Mouse (Mus musculus) MEL (cell line): ENCODE measurements around the gene Tifab. TPM values are rescaled to one million over a fixed set of nuclear protein-coding genes. Genes with fewer than 3 reads are reported as not detected.

ENCODE experiments used
- DNase-seq: peaks from one replicate; pipeline ENCODE4 v3.0.0; 2011; ENCODE audit warnings: low read depth, low spot score
- H3K27ac ChIP-seq: 2 replicates; pipeline ENCODE4 v1.5.1; 2012; ENCODE audit warnings: low read depth, mild to moderate bottlenecking, control low read depth, low read length, moderate library complexity; ENCODE audit not compliant: control insufficient read depth
- H3K27me3 ChIP-seq, 2 experiments: fragments of 150-350 bp in 1 of 2; sonication (generic) in 1 of 2; 2 replicates each; pipeline ENCODE4 v1.6.1; 2012; ENCODE audit warnings: low read length in 2 of 2, mild to moderate bottlenecking in 2 of 2, improper control_type of control experiment in 1 of 2, moderate library complexity in 1 of 2; ENCODE audit not compliant: insufficient read depth in 2 of 2, control insufficient read depth in 1 of 2
- H3K36me3 ChIP-seq, 2 experiments: 2 replicates each; pipeline ENCODE4 v1.6.1; 2012 to 2014; ENCODE audit warnings: low read length in 2 of 2, improper control_type of control experiment in 1 of 2, inconsistent platforms in 1 of 2, mild to moderate bottlenecking in 1 of 2; ENCODE audit not compliant: insufficient read depth in 2 of 2, control insufficient read depth in 1 of 2
- H3K4me1 ChIP-seq, 2 experiments: fragments of 150-350 bp in 1 of 2; sonication (generic) in 1 of 2; 2 replicates each; pipeline ENCODE4 v1.6.1; 2012; ENCODE audit warnings: low read length in 2 of 2, improper control_type of control experiment in 1 of 2, mild to moderate bottlenecking in 1 of 2; ENCODE audit not compliant: insufficient read depth in 2 of 2, control insufficient read depth in 1 of 2
- H3K4me3 ChIP-seq, 2 experiments: fragments of 150-350 bp in 1 of 2; sonication (generic) in 1 of 2; 2 replicates each; pipeline ENCODE4 v1.5.1; 2012; ENCODE audit warnings: low read depth in 2 of 2, low read length in 2 of 2, mild to moderate bottlenecking in 2 of 2, moderate library complexity in 2 of 2, control low read depth in 1 of 2, improper control_type of control experiment in 1 of 2; ENCODE audit not compliant: control insufficient read depth in 1 of 2, insufficient read depth in 1 of 2
- H3K79me2 ChIP-seq: 2 replicates; pipeline ENCODE4 v1.6.1; 2012; ENCODE audit warnings: mild to moderate bottlenecking, low read length, moderate library complexity; ENCODE audit not compliant: control insufficient read depth, poor library complexity, insufficient read depth
- H3K9ac ChIP-seq: 2 replicates; pipeline ENCODE4 v1.6.1; 2012; ENCODE audit warnings: low read depth, mild to moderate bottlenecking, control low read depth, low read length, moderate library complexity; ENCODE audit not compliant: control insufficient read depth, poor library complexity, severe bottlenecking
- H3K9me3 ChIP-seq: fragments of 150-350 bp; sonication (generic); replicated peaks from 2 replicates; pipeline ENCODE4 v1.6.1; 2012; ENCODE audit warnings: mild to moderate bottlenecking, low read length, improper control_type of control experiment, moderate library complexity; ENCODE audit not compliant: insufficient read depth
- CHD1 ChIP-seq: IDR thresholded peaks from 2 replicates; pipeline ENCODE4 v1.6.1; 2012; ENCODE audit warnings: low read depth, mild to moderate bottlenecking, inconsistent platforms, low read length, improper control_type of control experiment
- E2F4 ChIP-seq: IDR thresholded peaks from 2 replicates; pipeline ENCODE4 v1.6.1; 2011; ENCODE audit warnings: low read depth, low read length, improper control_type of control experiment, borderline replicate concordance
- ELF1 ChIP-seq: IDR thresholded peaks from 2 replicates; pipeline ENCODE4 v1.6.1; 2014; ENCODE audit warnings: low read depth, mild to moderate bottlenecking, inconsistent platforms, low read length, improper control_type of control experiment, moderate library complexity
- EP300 ChIP-seq, 2 experiments: IDR thresholded peaks; 2 replicates each; pipeline ENCODE4 v1.6.1; 2011; ENCODE audit warnings: improper control_type of control experiment in 2 of 2, low read length in 2 of 2, low read depth in 1 of 2, mild to moderate bottlenecking in 1 of 2
- ETS1 ChIP-seq: IDR thresholded peaks from 2 replicates; pipeline ENCODE4 v1.6.1; 2012; ENCODE audit warnings: low read depth, mild to moderate bottlenecking, inconsistent platforms, low read length, improper control_type of control experiment, moderate library complexity
- GABPA ChIP-seq: IDR thresholded peaks from 2 replicates; pipeline ENCODE4 v1.6.1; 2012; ENCODE audit warnings: low read depth, mild to moderate bottlenecking, inconsistent platforms, low read length, improper control_type of control experiment, moderate library complexity
- HCFC1 ChIP-seq: IDR thresholded peaks from 2 replicates; pipeline ENCODE4 v1.6.1; 2012; ENCODE audit warnings: low read depth, mild to moderate bottlenecking, inconsistent platforms, low read length, improper control_type of control experiment, moderate library complexity
- JUND ChIP-seq: IDR thresholded peaks from 2 replicates; pipeline ENCODE4 v1.6.1; 2011; ENCODE audit warnings: low read depth, mild to moderate bottlenecking, improper control_type of control experiment, low read length
- KAT2A ChIP-seq: conservative IDR thresholded peaks from 2 replicates; pipeline ENCODE4 v1.6.1; 2012; ENCODE audit warnings: low read depth, low read length, improper control_type of control experiment, inconsistent platforms
- MAX ChIP-seq: IDR thresholded peaks from 2 replicates; pipeline ENCODE4 v1.6.1; 2011; ENCODE audit warnings: low read length, improper control_type of control experiment
- MEF2A ChIP-seq: IDR thresholded peaks from 2 replicates; pipeline ENCODE4 v1.6.1; 2014; ENCODE audit warnings: low read depth, mild to moderate bottlenecking, inconsistent platforms, low read length, improper control_type of control experiment; ENCODE audit not compliant: poor library complexity, insufficient replicate concordance, severe bottlenecking; ENCODE audit errors: extremely low read depth
- MXI1 ChIP-seq: IDR thresholded peaks from 2 replicates; pipeline ENCODE4 v1.6.1; 2011; ENCODE audit warnings: mild to moderate bottlenecking, low read depth, low read length, improper control_type of control experiment
- MYB ChIP-seq: IDR thresholded peaks from 2 replicates; pipeline ENCODE4 v1.6.1; 2011; ENCODE audit warnings: mild to moderate bottlenecking, low read depth, low read length, improper control_type of control experiment
- MYC ChIP-seq: IDR thresholded peaks from 2 replicates; pipeline ENCODE4 v1.6.1; 2011; ENCODE audit warnings: low read depth, mild to moderate bottlenecking, low read length, improper control_type of control experiment, moderate library complexity
- NELFE ChIP-seq: IDR thresholded peaks from 2 replicates; pipeline ENCODE4 v1.6.1; 2011; ENCODE audit warnings: low read depth, low read length, improper control_type of control experiment
- POLR2AphosphoS5 ChIP-seq: IDR thresholded peaks from 2 replicates; pipeline ENCODE4 v1.6.1; 2012; ENCODE audit warnings: low read depth, borderline replicate concordance, mild to moderate bottlenecking, inconsistent platforms, low read length, moderate library complexity, mixed read lengths
- RAD21 ChIP-seq: IDR thresholded peaks from 2 replicates; pipeline ENCODE4 v1.6.1; 2011; ENCODE audit warnings: mild to moderate bottlenecking, low read depth, low read length, improper control_type of control experiment
- SMC3 ChIP-seq: IDR thresholded peaks from 2 replicates; pipeline ENCODE4 v1.6.1; 2011; ENCODE audit warnings: low read depth, low read length, improper control_type of control experiment
- TCF12 ChIP-seq: IDR thresholded peaks from 2 replicates; pipeline ENCODE4 v1.6.1; 2014; ENCODE audit warnings: low read depth, mild to moderate bottlenecking, inconsistent platforms, low read length, improper control_type of control experiment, moderate library complexity
- UBTF ChIP-seq: IDR thresholded peaks from 2 replicates; pipeline ENCODE4 v1.6.1; 2012; ENCODE audit warnings: low read depth, mild to moderate bottlenecking, inconsistent platforms, low read length, improper control_type of control experiment, moderate library complexity, borderline replicate concordance; ENCODE audit not compliant: insufficient read depth
- USF1 ChIP-seq: IDR thresholded peaks from 2 replicates; pipeline ENCODE4 v1.6.1; 2014; ENCODE audit warnings: low read depth, mild to moderate bottlenecking, inconsistent platforms, low read length, improper control_type of control experiment, moderate library complexity
- USF2 ChIP-seq, 2 experiments: IDR thresholded peaks; 2 replicates each; pipeline ENCODE4 v1.6.1; 2011 to 2012; ENCODE audit warnings: improper control_type of control experiment in 2 of 2, low read length in 2 of 2, borderline replicate concordance in 1 of 2, inconsistent platforms in 1 of 2, low read depth in 1 of 2, mild to moderate bottlenecking in 1 of 2; ENCODE audit not compliant: insufficient read depth in 1 of 2
- ZC3H11A ChIP-seq: IDR thresholded peaks from 2 replicates; pipeline ENCODE4 v1.6.1; 2012; ENCODE audit warnings: low read depth, mild to moderate bottlenecking, inconsistent platforms, low read length, improper control_type of control experiment
- ZKSCAN1 ChIP-seq: IDR thresholded peaks from 2 replicates; pipeline ENCODE4 v1.6.1; 2012; ENCODE audit warnings: low read depth, mild to moderate bottlenecking, inconsistent platforms, low read length, improper control_type of control experiment, moderate library complexity
- ZMIZ1 ChIP-seq: IDR thresholded peaks from 2 replicates; pipeline ENCODE4 v1.6.1; 2012; ENCODE audit warnings: low read depth, mild to moderate bottlenecking, inconsistent platforms, low read length, improper control_type of control experiment, moderate library complexity
- ZNF384 ChIP-seq: IDR thresholded peaks from 2 replicates; pipeline ENCODE4 v1.6.1; 2012; ENCODE audit warnings: low read depth, mild to moderate bottlenecking, inconsistent platforms, low read length, improper control_type of control experiment
- polyA plus RNA-seq, 2 experiments: library from polyadenylated mRNA; stranded (reverse) in 1 of 2; unstranded in 1 of 2; fragments of >175 nt in 1 of 2; fragments of >200 nt in 1 of 2; gene quantifications; 2 replicates each; pipeline versions ENCODE4 v1.2.1 to v1.2.4; 2012; ENCODE audit warnings: low replicate concordance in 2 of 2, low read depth in 1 of 2; ENCODE audit not compliant: insufficient read length in 2 of 2, insufficient read depth in 1 of 2, missing spikeins in 1 of 2
- total RNA-seq: library from RNA; depleted of rRNA; stranded (reverse); fragments of 300-350 nt; gene quantifications from 2 replicates; pipeline ENCODE4 v1.2.3, GENCODE M21; 2012

Tifab gene
- total and polyA plus RNA-seq, 3 experiments: not detected

DNA sequence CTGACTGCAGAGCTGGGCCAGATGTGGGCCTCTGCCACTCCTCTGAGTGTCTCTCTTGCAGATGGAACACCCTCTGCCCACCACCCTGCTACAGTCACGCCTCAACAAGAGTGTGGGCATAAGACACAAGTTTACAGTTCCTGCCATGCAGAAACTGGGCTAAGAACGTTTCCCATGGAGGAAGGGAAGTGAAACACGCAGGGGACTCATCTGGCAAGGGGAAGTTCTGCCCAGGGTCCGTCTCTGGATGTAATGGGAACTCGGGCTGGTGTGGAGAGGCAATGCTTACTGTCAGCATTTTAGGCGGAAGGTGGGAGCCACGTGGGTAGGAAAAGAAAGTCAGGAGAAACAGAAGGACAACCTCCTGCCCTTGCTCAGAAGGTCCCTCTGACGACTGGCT lies 2.7 kb upstream of the Tifab start:
- TF ChIP-seq USF2 (IDR thresholded peaks at IDR 0.05; ENCODE audit: borderline replicate concordance in 1 of 2, insufficient read depth in 1 of 2, low read depth in 1 of 2, low read length in 2 of 2) (no peak), NELFE (no peak), JUND (no peak), ZMIZ1 (no peak), ELF1 (no peak), MAX (no peak), ZNF384 (no peak)
- no peaks in the 10 kb centered on the region for H3K9me3 ChIP-seq
- no peak for DNase-seq
- no peaks in the 10 kb centered on the region for H3K27me3 ChIP-seq
- H3K27ac ChIP-seq: no peak overlapping the region
- no peak overlapping the region for H3K9ac ChIP-seq
- no peaks in the 10 kb centered on the region for H3K36me3 ChIP-seq
- H3K79me2 ChIP-seq: no peaks in the 10 kb centered on the region
- no peak overlapping the region for H3K4me3 ChIP-seq
- no peaks in the 10 kb centered on the region for H3K4me1 ChIP-seq

DNA sequence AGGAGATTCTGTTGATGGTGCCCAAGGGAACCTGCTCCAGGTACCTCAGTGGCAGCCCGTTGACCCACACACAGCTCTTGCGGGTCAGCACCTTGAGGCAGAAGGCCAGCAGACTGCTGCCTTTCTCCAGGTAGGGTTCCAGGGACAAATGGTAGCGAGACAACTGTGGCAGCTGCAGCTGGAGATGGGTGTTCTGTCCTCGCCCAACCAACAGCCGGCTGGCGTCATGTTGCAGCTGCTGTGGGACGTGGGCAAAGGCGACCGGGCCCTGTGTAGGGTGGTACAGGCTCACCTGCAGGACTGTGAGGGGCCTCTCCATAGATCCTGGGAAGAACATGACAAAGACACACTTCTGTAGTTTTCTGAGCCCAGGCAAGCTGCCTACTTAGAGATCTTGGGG lies 2.4 kb downstream of the Tifab start:
- TF ChIP-seq NELFE: no peak
- TF ChIP-seq MYB: no peak
- no peak for TF ChIP-seq CHD1
- no peak for TF ChIP-seq UBTF
- TF ChIP-seq ELF1: no peak
- TF ChIP-seq TCF12: no peak
- TF ChIP-seq JUND: no peak

DNA sequence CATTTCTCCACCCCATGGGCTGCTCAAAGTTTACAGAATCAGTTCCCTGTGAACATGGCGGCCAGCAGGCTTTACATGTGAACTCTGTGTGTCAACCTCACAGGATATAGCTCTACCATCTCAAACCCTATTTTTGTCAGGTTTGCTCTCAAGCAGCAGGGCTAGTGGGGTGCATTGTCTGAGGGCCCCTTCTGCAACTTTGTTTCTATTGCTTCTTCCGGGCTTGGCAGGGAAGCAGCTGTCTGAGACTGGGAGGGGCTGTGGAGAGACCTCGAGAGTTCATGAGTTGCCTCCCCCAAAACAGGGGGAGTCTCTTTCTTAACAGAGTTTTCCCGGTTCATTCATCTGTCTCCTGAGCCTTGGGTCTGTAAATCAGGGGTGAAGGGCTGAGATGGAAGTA lies 2.8 kb downstream of the Tifab start:
- Histone ChIP-seq H3K27ac (no peak overlapping the region), H3K4me1 (no peaks in the 10 kb centered on the region), H3K27me3 (no peaks in the 10 kb centered on the region), H3K79me2 (no peaks in the 10 kb centered on the region), H3K36me3 (no peaks in the 10 kb centered on the region), H3K4me3 (no peak overlapping the region), H3K9ac (no peak overlapping the region)
- DNase-seq: no peak
- TF ChIP-seq POLR2AphosphoS5 (no peak), USF1 (no peak), MYB (no peak), MYC (no peak), MAX (no peak), ETS1 (no peak), GABPA (no peak), ZKSCAN1 (no peak), MXI1 (no peak), ZC3H11A (no peak), JUND (no peak), HCFC1 (no peak), MEF2A (no peak), RAD21 (no peak), SMC3 (no peak), EP300 (IDR thresholded peaks at IDR 0.05; ENCODE audit: low read depth in 1 of 2, low read length in 2 of 2) (no peak), E2F4 (no peak), TCF12 (no peak), KAT2A (no peak)
- TF ChIP-seq, all 39 proteins: peak for 0
- H3K9me3 ChIP-seq: no peaks in the 10 kb centered on the region

More for the DNA sequence above, 2.4 kb downstream of the Tifab start:
- Histone ChIP-seq H3K27me3 (no peaks in the 10 kb centered on the region), H3K4me1 (no peaks in the 10 kb centered on the region), H3K27ac (no peak overlapping the region), H3K79me2 (no peaks in the 10 kb centered on the region), H3K9me3 (no peaks in the 10 kb centered on the region), H3K4me3 (no peak overlapping the region), H3K9ac (no peak overlapping the region), H3K36me3 (no peaks in the 10 kb centered on the region)
- no peak for DNase-seq
